Mouse (Mus musculus) T-helper 17 cell (primary cell): ENCODE measurements around the gene Sult2a1.
"Not testable (repeated sequence)": the region's sequence is repeated elsewhere in the genome, so short reads cannot be mapped to it uniquely, and the experiment has no call there.

Source experiments
- in situ Hi-C, 2 experiments: fragments of 300-600 bp; cut with MboI, MseI; formaldehyde crosslinking; loops; 1 replicate in 1 of 2; 2 replicates in 1 of 2; pipeline ENCODE4 v1.15.1; 2025; ENCODE audit warnings: high pct_unique_total_duplicates in 2 of 2

Sult2a1 gene

DNA sequence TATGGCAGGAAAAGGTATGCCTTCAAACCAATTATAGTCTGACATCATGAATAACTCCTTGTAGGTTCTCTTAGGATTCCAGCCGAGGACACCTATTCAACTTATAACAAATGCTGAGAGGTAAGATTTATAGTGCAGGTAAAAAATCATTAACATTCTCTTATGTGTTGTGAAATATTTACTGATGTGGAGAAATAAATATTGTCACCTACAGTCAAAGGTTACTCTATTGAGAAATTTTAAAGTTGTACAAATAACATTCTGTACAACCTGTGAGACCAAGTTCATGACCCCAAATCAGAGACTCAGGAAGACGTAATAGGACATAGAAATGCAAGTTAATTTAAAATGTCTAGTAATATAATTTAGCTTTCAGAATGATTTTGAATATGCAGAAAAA lies at the start of gene Sult2a1:
Gene Sult2a1 (minus strand): TSS at position 101 of the 400 bp plus-strand sequence.
- in situ Hi-C loops, result not testable (repeated sequence)

DNA sequence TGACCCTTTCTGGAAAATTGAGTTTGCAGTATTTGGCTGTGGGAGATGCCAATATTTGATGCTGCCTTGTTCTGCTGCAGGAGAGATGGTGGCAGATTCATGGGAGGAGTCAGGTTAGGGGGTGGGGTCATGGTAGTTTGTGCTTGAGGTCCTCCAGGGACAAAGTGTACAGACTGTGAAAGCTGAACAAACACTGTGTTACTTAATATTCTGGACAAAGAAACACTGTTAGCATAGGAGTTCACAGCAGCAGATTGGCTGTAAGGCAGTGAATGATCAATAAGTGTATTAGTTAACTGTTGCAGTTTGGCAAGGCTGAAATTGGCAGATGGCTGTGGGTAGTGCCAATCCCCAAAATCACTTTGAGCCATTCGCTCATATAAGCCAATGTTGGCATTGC lies 23.3 kb downstream of the Sult2a1 start:
- in situ Hi-C loops, result loop anchor here (5.0 kb wide), 2 partner anchors 67 to 543 kb away; no protein-coding TSS in a partner anchor
